Mouse (Mus musculus) gastrocnemius, adult 8-10 months (tissue): ENCODE data around the gene Peli1. TPM values are rescaled to one million over a fixed set of nuclear protein-coding genes. Genes with fewer than 3 reads are reported as not detected.
"Not testable (repeated sequence)": the region's sequence is repeated elsewhere in the genome, so short reads cannot be mapped to it uniquely, and the experiment has no call there.

Source experiments
- DNase-seq, 2 experiments: peaks; one replicate each; pipeline ENCODE4 v3.0.0; 2022; ENCODE audit warnings: low spot score in 2 of 2
- total RNA-seq, 4 experiments: library from RNA; stranded (reverse); gene quantifications; 2 replicates each; pipeline ENCODE4 v1.2.4; 2022

The Peli1 gene
- total RNA-seq, 4 experiments from 2014 or later: 10.1 to 12.5 (median 10.9) TPM

GRCm38 (mm10) chr11:21182709-21183108 is 91.6 kb downstream of the Peli1 start:
- no peak for DNase-seq

GRCm38 (mm10) chr11:21191821-21192220 is 100.7 kb downstream of the Peli1 start:
- DNase-seq: not testable (repeated sequence)

- DNase-seq: no peak
Measured at GRCm38 (mm10) chr11:21194851-21195250, 103.8 kb downstream of the Peli1 start.

Other genes with a start within 250 kb of the Peli1 start
- 10 to 100 TPM; 18.8 to 26.2 (median 22.8) TPM for gene Vps54, start 148.0 kb downstream of the Peli1 start, total RNA-seq